Mouse (Mus musculus): Measurements from ENCODE around the gene Impg1.

The Impg1 gene

GRCm38 (mm10) chr9:80465381-80465780 is at the start of gene Impg1:
Impg1 (minus strand) TSS chr9:80465481.
- DNase-seq = no peak

DNA sequence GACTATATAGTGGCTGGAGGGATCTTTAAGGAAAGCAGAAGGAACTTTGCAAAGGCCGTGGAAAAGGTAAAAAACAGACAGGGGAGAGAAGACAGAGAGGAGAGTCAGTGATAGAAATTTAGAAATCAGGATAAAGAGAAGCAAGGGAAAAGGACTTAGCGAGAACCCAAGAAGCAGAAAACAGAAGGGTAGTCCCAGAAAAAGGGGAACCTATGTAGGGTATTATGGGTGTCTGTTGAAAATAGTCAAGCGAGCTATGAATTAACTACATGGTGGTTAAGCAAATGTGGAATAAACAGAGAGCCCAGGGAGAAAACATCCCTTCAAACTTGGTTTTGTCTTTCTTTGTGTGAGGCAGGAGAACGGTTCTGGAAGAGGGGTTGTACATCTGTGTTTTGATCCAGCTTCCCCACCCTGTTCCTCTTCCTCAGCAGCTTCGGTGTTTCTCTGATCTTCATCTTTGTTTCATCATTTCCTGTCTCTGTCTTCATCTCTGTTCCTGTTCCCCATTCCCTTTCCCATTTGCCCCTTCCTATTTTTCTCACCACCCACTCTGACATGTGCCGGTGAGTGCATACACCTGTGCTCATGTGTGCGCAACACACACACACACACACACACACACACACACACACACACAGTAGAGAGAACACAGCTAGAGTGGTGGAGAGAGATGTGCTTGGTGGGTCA is 44.3 kb upstream of the Impg1 start:
- DNase-seq = no peak

DNA sequence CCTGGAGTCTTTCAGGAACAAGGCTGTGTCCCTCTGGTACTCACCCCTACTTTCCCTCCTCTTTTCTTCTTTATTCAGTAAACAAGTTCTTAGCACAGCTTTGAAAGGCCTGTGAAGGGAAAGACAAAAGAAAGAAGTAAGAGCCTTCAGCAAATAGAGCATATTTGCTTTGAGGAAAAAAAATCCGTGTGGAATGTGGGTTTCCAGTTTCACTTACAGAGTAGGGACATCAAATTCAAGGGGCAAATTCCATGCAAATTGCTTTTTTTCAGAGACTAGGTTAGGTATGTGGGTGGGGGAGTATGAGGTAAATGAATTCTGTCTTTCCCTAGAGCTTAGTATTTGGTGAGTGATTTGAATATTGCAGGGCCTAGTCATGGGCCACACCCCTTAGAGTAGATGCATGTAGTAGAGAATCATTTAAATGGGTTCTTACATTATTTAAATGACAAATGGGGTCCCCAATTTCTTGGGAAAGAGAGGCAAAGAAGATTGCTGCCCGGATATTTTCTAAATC is 39.3 kb upstream of the Impg1 start:
- DNase-seq = no peak

DNA sequence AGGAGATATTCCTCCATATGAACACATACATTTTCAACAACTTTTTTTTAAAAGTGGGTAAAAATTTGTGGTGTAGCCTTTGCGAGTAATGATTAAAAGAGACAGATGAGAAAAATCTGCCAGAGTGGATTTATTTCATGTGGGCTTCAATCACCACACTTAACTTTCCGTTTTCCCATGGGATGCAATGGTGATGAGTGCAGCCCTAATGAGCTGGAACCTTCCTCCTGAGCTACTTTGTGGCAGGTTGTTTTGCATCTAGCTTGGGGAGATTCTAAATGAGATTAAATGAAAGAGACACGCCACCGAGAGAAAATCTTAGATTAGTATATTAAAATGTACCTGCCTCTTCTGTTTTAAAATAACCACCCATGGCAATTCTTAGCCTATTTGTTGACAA is 26.3 kb upstream of the Impg1 start:
- no peak for DNase-seq

DNA sequence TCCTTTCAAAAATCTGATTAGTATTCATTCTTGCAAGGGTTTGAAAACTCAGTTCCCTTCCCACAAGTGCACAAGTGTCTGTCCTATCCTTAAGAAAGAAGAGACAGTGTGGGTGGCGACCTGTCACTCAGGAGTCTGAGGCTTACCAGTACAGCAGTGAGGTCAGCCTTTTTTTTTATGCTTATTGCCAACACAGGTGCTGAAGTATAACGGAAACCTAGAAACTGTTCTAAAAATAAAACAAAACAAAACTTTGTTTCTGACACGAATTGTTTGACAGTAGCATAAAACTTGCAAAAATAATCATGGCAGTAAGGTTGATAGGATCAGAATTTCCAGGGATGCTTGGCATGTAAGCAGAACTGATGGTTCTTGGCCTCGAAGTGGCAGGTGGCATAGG is 4.9 kb downstream of the Impg1 start:
- DNase-seq = no peak

DNA sequence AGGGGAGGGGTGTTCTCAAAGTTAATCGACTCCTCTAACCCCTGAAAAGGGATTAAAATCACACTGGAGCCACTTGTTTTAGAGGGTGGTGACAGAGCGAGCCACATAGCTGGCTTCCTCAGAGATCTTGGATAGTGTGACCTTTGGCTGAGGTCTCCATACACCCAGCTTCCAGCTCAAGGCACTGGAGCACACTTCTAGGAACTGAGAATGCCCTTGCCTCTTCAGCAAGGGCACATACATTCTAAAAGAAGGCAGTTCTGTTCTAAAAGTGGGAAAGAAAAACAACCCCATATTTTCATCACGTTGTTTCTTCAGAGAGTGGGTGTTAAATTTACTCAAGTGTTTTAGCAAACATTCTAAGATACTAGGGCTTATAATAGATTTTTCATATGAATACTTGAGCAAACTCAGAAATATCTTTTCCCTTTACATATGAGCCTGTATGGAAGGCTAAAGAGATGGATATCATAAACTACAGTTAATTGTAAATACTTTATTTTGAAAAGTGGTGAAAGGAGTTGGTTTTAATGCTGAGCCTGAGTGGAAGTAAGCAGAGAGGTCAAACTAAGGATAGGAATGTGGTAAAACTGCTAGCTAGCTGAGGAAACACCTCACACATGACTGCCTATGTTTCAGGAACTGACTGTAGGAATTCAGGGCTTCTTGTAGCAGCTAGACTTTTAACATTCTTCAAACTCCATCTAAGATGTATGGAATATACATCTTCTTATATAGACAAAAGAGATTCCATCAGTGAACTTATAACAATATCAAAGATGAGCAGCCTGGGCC is 14.6 kb downstream of the Impg1 start:
- DNase-seq = no peak

DNA sequence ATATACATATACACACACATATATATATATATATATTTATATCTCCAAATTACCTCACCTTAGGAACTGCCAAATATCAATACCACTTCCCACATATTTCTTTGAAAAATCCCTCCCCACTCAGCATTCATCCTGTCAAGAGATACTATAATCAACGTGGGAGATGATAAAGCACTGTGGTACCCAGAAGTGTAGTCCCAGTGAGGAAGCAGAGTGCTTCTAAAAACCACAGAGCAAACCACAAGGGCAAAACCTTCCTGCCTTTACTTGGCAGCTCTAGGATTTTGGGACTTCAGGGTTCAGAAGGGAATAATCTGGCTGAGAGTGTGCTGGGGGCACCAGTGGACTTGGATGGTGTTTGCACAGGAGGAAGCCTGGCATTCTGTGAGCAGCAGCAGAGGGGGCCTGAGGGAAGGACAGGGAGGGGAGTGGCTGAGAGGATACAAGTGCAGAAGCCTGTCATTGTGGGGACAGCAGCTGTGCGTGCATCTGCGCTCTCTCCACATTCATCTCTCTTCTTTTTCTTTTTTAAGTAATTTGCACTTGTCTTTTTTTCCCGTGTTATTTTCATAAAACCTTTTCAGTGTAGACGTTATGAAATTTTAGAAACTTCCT is 24.1 kb downstream of the Impg1 start:
- no peak for DNase-seq

GRCm38 (mm10) chr9:80391404-80391803 is 73.9 kb downstream of the Impg1 start:
- no peak for DNase-seq

DNA sequence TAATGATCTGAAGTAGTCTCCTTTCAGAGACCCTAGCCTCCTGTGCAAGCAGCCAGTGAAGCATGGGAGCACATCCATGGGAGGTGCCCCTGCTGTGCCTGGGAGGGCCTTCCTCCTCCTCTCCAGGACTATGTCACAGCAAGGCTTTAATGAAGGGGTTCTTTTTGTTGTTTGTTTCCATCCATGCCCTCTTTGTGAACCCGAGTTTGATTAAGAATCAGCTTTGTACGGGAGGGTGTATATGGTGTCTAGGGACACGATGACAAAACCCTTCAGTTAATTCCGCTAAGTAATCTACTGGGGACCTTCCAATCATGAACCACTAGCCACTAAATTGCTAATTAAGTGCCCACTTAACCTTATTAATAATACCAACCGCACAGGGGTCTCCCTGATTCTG is 74.3 kb downstream of the Impg1 start:
- no peak for DNase-seq

DNA sequence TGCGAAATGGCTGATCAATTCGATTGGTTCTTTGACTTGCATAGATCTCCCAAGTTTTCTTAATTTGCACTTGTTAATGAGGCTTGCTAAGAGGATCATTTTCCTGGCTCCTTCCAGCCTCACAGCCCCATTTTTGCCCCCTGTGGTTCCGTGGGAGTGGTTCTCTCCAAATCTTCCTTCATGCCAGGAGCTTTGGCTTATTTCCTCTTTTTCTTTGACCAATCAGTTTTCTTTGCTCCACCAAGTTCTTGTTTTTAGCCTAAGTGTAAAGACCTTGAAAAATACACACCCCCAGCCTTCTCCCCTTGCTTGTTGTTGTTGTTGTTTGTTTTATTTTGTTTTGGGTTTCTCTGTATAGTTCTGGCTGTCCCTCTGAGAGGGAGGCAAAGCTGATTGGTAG is 77.4 kb downstream of the Impg1 start:
- no peak for DNase-seq

DNA sequence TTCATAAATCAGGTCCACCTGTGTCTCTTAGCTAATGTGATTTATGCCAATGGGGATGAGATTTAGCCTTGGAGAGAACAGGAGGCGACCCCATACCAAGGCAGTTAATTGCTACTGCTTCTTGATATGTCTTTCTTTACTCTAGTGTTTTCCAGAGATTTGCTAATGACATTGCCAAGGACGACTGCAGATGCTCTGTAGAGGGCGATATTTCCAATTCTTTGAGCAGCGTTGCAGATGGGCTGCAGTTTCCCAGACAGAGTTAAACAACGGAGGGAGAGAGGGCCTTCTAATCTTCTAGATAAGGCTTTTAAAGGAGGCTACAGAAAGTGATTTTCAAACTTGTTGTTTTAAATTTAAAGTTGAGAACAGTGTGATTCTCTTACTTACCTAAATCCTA is 78.8 kb downstream of the Impg1 start:
- DNase-seq = peak in 1 of 2 experiments; percentile 2

DNA sequence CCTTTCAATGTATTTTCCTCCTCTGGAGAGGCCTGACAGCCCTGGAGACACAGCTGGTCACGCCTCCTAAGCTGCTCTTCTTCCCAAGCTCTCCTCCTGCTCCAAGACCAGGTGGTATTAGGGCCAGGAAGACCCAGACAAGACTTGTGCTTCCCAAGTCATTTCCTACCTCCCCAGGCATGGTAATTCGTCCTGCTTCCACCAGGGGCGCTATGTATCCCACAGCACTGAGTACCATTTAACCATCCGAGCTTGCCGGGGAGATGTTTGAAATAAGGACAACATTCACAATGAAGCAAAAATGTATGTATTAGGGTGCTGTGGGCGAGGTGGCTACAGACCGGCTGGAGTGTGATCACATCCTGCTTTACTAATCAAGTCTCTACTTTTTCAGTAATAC is 79.3 kb downstream of the Impg1 start:
- peak; percentile 21 to 46 for DNase-seq

GRCm38 (mm10) chr9:80382711-80383110 is 82.6 kb downstream of the Impg1 start:
- no peak for DNase-seq

- DNase-seq = no peak
Observed at GRCm38 (mm10) chr9:80380078-80380645, 85.1 kb downstream of the Impg1 start.

GRCm38 (mm10) chr9:80374100-80374499 is 91.2 kb downstream of the Impg1 start:
- DNase-seq = no peak

DNA sequence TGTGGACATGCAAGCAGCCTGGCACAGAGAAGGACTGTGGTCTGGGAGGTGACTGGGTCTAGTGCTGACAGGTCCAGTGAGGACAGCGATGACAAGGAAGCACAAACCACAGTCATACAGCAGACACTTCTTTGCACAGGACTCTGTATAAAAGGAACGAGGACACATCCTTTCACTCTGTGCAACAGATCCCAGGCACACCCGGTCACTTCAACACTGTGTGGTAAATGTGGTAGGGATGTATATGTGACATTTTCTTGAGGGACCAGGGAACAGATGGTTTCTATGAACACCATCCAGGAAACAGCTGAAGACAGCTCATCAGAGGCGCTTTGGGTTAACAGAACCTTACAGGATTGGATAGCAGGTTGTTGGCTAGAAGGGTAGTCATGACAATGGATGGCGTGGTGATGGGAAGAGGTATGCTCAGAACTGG is 92.0 kb downstream of the Impg1 start:
- DNase-seq = no peak

DNA sequence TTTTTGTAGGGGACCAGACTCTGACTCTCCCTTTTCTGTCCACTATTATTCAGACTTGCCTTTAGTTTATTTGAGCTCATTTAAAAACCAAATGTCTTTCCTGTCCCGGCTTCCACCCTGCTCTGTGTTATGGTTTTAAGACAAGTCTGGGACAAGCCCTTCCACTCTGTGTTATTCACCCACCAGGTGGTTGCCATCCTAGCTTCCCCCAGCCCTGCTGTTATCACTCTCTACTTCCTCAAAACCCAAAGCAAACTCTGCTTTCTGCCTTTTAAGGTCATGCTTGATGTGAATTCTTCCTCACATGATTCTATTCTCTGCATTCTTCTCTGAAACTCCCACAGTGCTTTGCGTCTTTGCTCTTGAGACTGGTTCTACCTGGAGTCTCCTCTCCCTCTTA is 96.6 kb downstream of the Impg1 start:
- DNase-seq = no peak

DNA sequence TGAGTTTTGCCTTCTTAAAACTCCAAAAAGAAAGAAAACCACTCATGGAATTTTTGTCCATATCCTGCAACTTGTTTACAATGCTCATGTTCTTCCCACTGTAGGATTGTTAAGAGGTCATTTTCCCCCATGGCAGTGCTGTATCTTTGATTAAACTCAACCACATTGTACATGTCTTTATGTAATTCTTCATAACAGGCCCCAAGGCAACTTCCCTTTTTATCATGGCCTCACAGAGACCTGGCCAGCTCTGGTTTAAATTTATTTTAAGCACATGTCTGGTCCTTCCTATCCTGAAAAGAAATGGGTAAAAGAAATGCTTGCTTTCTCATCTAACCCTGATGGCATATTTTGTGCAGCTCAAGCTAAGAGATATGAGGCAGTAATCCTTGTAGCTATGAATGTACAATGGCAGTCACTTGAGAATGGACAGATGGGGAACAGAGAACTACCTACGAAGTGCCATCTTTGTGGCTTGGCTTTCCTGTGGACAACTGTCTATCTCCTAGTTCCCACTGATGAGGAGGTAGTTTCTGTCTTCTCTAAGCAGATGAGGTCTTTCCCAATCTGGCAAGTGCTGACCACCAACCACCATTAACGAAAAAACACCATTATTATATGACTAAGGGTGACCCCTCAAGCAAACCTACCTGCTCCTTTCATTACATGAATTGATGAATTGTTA is 97.6 kb downstream of the Impg1 start:
- no peak for DNase-seq

GRCm38 (mm10) chr9:80360063-80360462 is 105.2 kb downstream of the Impg1 start:
- no peak for DNase-seq

- no peak for DNase-seq
Observed at GRCm38 (mm10) chr9:80351678-80352331, 113.5 kb downstream of the Impg1 start.

GRCm38 (mm10) chr9:80351295-80351677 is 114.0 kb downstream of the Impg1 start:
- no peak for DNase-seq

DNA sequence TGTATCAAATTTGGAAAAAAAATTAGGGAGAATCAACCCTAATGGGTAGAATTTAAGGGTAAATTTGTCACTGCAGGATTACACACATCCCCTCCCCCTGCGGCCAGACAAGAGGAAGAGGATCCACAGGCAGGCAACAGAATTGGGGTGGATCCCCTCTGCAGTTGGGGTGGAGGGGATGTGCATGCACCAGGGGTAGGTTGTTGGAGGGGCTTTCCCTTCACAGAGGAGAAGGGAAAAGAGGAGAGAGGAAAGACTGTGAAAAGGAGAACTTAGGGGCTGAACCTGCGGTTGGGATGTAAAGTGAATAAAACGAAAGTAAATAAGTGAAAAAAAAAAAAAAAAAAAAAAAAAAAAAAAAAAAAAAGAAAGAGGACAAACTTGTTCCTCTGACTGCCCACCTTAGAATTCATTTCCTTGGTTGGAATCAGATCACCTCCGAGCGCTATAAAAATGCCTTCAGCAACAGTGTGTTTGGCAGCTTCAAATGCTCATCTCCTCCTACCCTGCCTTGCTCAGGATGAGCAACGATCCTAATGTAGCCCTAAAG is 120.8 kb downstream of the Impg1 start:
- DNase-seq = no peak

All from kidney, postnatal 36 days (tissue).